Mouse (Mus musculus): ENCODE measurements around the gene 4833427G06Rik.

DNA sequence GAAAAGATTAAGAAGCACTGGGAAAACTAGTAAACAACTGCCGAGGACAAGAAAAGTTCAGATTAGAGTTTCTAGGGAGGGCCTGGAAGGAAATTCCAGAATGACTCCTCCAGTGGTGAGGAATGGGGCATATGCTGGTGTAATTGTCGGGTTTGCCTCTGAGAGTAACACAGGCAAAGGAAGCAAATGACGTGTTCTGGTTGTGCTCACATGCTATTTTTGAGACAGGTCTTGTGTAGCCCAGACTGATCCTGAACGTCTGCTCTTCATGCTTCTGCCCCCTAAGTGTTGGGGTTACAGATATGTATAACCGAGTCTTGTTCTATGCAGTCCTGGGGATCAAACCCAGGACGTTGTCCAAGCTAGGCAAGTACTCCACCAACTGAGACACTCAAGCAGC is 70.3 kb downstream of the 4833427G06Rik start:
- no peak for TF ChIP-seq CTCF (IDR thresholded peaks at IDR 0.05 in 2 of 3, conservative IDR thresholded peaks at IDR 0.05 in 1 of 3; ENCODE audit: control insufficient read depth in 1 of 3, insufficient read depth in 1 of 3, low read depth in 2 of 3, low read length in 3 of 3, poor library complexity in 1 of 3, severe bottlenecking in 1 of 3)
- TF ChIP-seq GABPA (IDR thresholded peaks at IDR 0.05; ENCODE audit: low read depth, low read length), result no peak
- no peak for TF ChIP-seq EP300 (IDR thresholded peaks at IDR 0.05; ENCODE audit: low read depth in 1 of 2, low read length in 2 of 2)
- TF ChIP-seq POLR2A (IDR thresholded peaks at IDR 0.05; ENCODE audit: control insufficient read depth in 1 of 2, insufficient read depth in 1 of 2, low read depth in 1 of 2, low read length in 2 of 2, poor library complexity in 1 of 2), result no peak
- no peak for TF ChIP-seq MEF2A (IDR thresholded peaks at IDR 0.05; ENCODE audit: extremely low read depth, insufficient replicate concordance, low read depth, low read length, poor library complexity, severe bottlenecking)
- no peak for TF ChIP-seq TBP (IDR thresholded peaks at IDR 0.05; ENCODE audit: low read depth, low read length)
- TF ChIP-seq ZC3H11A (IDR thresholded peaks at IDR 0.05; ENCODE audit: low read depth, low read length), result no peak

Measured in MEL (cell line).